Mouse (Mus musculus) stomach, postnatal 0 days (tissue): ENCODE data around the gene Ddx39b.

Experiments
- CTCF ChIP-seq: IDR thresholded peaks from 2 replicates; pipeline ENCODE4 v1.5.1; 2016; ENCODE audit warnings: antibody characterized with exemption, low read depth, mild to moderate bottlenecking, moderate library complexity
- EP300 ChIP-seq: optimal IDR thresholded peaks from 2 replicates; pipeline ENCODE3; 2016; ENCODE audit warnings: antibody characterized with exemption

- TF ChIP-seq CTCF (no peak), EP300 (no peak)
Measured at GRCm38 (mm10) chr17:35303271-35303670, 61.7 kb downstream of the Ddx39b start.
